Mouse (Mus musculus) cerebellum, adult 2 months (tissue): ENCODE results near the gene Trim44.

Experiments
- CTCF ChIP-seq: fragments of 200-500 bp; IDR thresholded peaks from 2 replicates; pipeline ENCODE4 v1.5.1; 2011; ENCODE audit warnings: low read depth, mild to moderate bottlenecking, control low read depth, low read length, moderate library complexity, borderline replicate concordance; ENCODE audit not compliant: insufficient read depth
- POLR2A ChIP-seq: fragments of 200-500 bp; IDR thresholded peaks from 2 replicates; pipeline ENCODE4 v1.6.1; 2011; ENCODE audit warnings: low read length, control low read depth, borderline replicate concordance; ENCODE audit not compliant: insufficient read depth

- TF ChIP-seq CTCF, result no peak
- TF ChIP-seq POLR2A, result no peak
Measured at GRCm38 (mm10) chr2:102314610-102315009, 93.0 kb downstream of the Trim44 start.
